Mouse (Mus musculus) mammary gland, adult 2 months (tissue): ENCODE results near the gene Phf11d. TPM values are rescaled to one million over a fixed set of nuclear protein-coding genes. Genes with fewer than 3 reads are reported as not detected.

ENCODE experiments used
- polyA plus RNA-seq: library from polyadenylated mRNA; depleted of rRNA; stranded (reverse); fragments of >200 nt; gene quantifications from 2 replicates; pipeline ENCODE4 v1.2.3, GENCODE M21; 2012; ENCODE audit warnings: low replicate concordance; rRNA removed

The Phf11d gene
- 7.9 and 25.1 TPM in 2 replicates for polyA plus RNA-seq

DNA sequence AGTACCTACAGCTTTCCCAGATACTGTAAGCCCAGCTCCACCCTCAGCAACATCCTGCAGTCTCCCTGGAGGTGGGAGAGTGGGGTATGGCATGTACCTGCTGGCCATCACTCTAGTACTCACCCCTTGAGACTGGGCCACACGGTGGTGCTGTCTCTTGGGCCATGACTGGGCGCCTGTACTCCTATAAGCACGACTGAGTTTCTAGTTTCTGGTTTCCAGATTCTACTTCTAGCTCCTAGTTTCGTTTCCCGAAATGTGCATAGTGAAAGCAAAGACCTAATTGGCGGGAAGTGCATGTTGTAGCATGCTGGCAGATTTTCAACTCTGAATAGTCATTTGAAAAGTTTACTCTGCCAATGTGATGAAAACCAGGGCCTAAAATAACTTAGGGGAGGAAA is at the start of gene Phf11d:
Phf11d (minus strand) TSS at position 227 of the 401 bp plus-strand sequence.

DNA sequence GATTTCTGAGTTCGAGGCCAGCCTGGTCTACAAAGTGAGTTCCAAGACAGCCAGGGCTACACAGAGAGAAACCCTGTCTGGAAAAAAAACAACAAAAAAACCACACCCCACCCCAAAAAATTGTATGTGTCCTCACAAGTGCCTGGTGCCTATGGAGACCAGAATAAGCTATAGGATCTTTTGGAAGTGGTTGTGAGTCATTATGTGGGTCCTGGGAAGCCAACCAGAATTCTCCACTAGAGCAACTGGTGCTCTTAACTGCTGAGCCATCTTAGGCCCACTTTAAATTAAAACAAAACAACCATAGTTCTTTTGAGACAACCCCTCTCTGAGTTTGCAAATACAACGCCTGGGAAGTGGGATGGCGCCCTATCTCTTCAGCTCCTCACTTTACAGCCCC is 30.0 kb upstream of the Phf11d start, which contains the start of gene Phf11c:
Phf11c (minus strand) TSS at position 101 of the 400 bp plus-strand sequence.

DNA sequence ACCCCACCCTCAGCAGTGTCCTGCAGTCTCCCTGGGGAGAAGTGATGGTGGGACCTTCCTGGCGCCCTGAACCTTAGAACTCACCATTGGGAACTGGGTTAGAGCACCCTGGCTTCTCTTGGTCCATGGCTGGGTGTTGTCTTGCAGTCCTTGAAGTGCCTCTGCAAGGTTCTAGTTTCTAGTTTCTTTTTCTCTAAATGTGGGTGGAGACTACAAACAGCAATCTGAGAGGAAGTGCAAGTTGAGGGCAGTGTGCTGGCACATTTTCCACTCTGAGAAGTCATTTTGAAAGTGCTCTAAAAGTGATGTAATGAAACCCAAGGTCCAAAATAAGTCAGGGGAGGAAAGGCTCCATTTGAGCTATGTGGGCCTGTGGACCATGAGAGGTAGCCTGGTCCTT is 24.1 kb downstream of the Phf11d start, which contains the start of gene Phf11b:
Phf11b (minus strand) TSS at position 163 of the 400 bp plus-strand sequence.

Other genes with a start within 250 kb of the Phf11d start
- gene 1700129C05Rik, start 222.6 kb downstream of the Phf11d start, polyA plus RNA-seq: not detected in 2 replicates
- gene Gm5142, start 186.7 kb downstream of the Phf11d start, polyA plus RNA-seq: not detected in 2 replicates
- gene Rcbtb1, start 164.3 kb downstream of the Phf11d start, polyA plus RNA-seq: 14.9 and 18.1 TPM in 2 replicates
- 0.23 and 0.36 TPM in 2 replicates for gene Gm6904, start 105.3 kb downstream of the Phf11d start, polyA plus RNA-seq
- gene Phf11a, start 67.9 kb downstream of the Phf11d start, polyA plus RNA-seq: 2.3 and 4.0 TPM in 2 replicates
- gene Phf11b, start 24.1 kb downstream of the Phf11d start, polyA plus RNA-seq: 2.8 and 6.1 TPM in 2 replicates
- 0.65 and 1.7 TPM in 2 replicates for gene Phf11c, start 29.9 kb upstream of the Phf11d start, polyA plus RNA-seq
- 4.2 and 17.8 TPM in 2 replicates for gene Setdb2, start 75.4 kb upstream of the Phf11d start, polyA plus RNA-seq
- gene Cab39l, start 75.5 kb upstream of the Phf11d start, polyA plus RNA-seq: 9.0 and 23.2 TPM in 2 replicates
- gene Cdadc1, start 232.5 kb upstream of the Phf11d start, polyA plus RNA-seq: 1.2 and 5.3 TPM in 2 replicates